Mouse (Mus musculus) limb, embryonic 13.5 days (tissue): ENCODE results near the gene Crisp3. TPM values are rescaled to one million over a fixed set of nuclear protein-coding genes. Genes with fewer than 3 reads are reported as not detected.
"Not testable (repeated sequence)": the region's sequence is repeated elsewhere in the genome, so short reads cannot be mapped to it uniquely, and the experiment has no call there.

Experiments used
- ATAC-seq: fragments of 200-750 bp; cut with Nextera tagmentation; 2 replicates; pipeline ENCODE4 v1.8.0; 2017; ENCODE audit warnings: low read depth, moderate number of reproducible peaks, moderate TSS enrichment; ENCODE audit not compliant: low FRiP score
- H3K27ac ChIP-seq: fragments of 300-500 bp; sonication (generic); 2 replicates; pipeline ENCODE4 v1.5.1; 2015; ENCODE audit warnings: inconsistent platforms, mild to moderate bottlenecking, moderate library complexity
- H3K27me3 ChIP-seq: fragments of 300-500 bp; sonication (generic); 2 replicates; pipeline ENCODE4 v1.6.1; 2015; ENCODE audit warnings: mild to moderate bottlenecking, inconsistent platforms
- H3K36me3 ChIP-seq: fragments of 300-500 bp; sonication (generic); 2 replicates; pipeline ENCODE4 v1.6.1; 2015; ENCODE audit warnings: inconsistent platforms, mild to moderate bottlenecking, moderate library complexity
- H3K4me1 ChIP-seq: fragments of 300-500 bp; sonication (generic); 2 replicates; pipeline ENCODE4 v1.6.1; 2015; ENCODE audit warnings: inconsistent platforms
- H3K4me2 ChIP-seq: fragments of 300-500 bp; sonication (generic); replicated peaks from 2 replicates; pipeline ENCODE4 v1.6.1; 2015; ENCODE audit warnings: inconsistent platforms, mild to moderate bottlenecking, moderate library complexity
- H3K4me3 ChIP-seq: fragments of 300-500 bp; sonication (generic); 2 replicates; pipeline ENCODE4 v1.5.1; 2015; ENCODE audit warnings: moderate library complexity, mild to moderate bottlenecking, inconsistent platforms
- H3K9ac ChIP-seq: fragments of 300-500 bp; sonication (generic); 2 replicates; pipeline ENCODE4 v1.6.1; 2015; ENCODE audit warnings: mild to moderate bottlenecking, inconsistent platforms
- H3K9me3 ChIP-seq: fragments of 300-500 bp; sonication (generic); 2 replicates; pipeline ENCODE4 v1.6.1; 2016; ENCODE audit warnings: inconsistent platforms
- whole genome bisulfite sequencing: fragments of 180-500 bp; shearing (Covaris S2); methylation state at CpG from one replicate; pipeline ENCODE4 v1.1.7; 2015; 5-methylcytosine and 5-hydroxymethylcytosine counted together
- polyA plus RNA-seq: library from polyadenylated mRNA; unstranded; fragments of >200 nt; fragmentation: Nextera tagmentation; extraction: Ambion mirVana; gene quantifications from 2 replicates; pipeline ENCODE4 v1.2.1, GENCODE M21; 2015

Crisp3 gene
- not detected in 2 replicates for polyA plus RNA-seq

DNA sequence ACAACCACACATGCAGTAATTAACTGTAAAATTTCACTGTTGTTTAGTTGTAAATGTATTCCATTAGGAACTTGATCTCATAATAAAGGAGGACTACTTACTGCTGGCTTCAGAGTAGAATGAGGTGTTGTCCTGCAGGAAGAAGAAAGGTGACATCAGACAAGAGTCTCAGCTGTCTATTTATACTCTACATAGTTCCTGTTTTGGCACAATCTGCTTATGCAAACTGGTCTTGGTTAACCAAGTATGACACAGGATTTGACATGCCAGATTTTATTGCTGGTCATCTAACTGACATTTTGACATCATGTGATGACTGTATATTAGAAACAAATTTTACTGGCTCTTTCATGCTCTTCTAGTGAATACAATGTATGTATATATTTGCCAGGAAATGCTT, at the start of gene Crisp3:
Crisp3 (minus strand) TSS at position 154 of the 400 bp plus-strand sequence.
- no peak within 1 kb of the TSS for H3K4me3 ChIP-seq
- H3K27ac ChIP-seq = no peak within 1 kb of the TSS
- H3K9me3 ChIP-seq = no peaks in the 10 kb centered on the region
- H3K4me1 ChIP-seq = no peaks in the 10 kb centered on the region
- H3K27me3 ChIP-seq = no peaks in the 10 kb centered on the region
- no peaks in the 10 kb centered on the region for H3K36me3 ChIP-seq
- H3K9ac ChIP-seq = no peak within 1 kb of the TSS
- no peak within 1 kb of the TSS for H3K4me2 ChIP-seq
- no peak for ATAC-seq

DNA sequence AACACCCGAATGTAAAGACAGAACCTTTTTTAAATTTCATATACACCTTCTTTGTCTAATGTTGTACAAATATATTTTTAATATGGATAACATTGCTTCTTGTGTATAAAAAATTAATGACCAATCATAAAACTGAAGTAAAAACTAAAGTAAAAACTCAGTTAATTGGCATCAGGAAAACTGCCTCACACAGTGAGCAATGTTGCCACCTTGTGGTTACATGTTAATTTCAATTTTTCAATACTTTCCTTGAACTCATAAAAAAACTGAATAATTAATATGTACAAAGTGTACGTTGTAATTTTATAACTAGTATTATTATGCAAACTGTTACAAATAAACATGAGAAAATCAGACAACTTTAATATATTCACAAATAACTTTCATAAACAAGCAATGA, 43.3 kb upstream of the Crisp3 start:
- H3K27ac ChIP-seq = no peak overlapping the region
- ATAC-seq = no peak
- no peaks in the 10 kb centered on the region for H3K27me3 ChIP-seq
- H3K4me2 ChIP-seq = no peak overlapping the region
- H3K4me3 ChIP-seq = no peak overlapping the region
- H3K9me3 ChIP-seq = no peaks in the 10 kb centered on the region
- no peaks in the 10 kb centered on the region for H3K36me3 ChIP-seq
- H3K4me1 ChIP-seq = no peaks in the 10 kb centered on the region
- no peak overlapping the region for H3K9ac ChIP-seq
- 63% methylated on average over 2 of the region's 2 CpGs for WGBS

DNA sequence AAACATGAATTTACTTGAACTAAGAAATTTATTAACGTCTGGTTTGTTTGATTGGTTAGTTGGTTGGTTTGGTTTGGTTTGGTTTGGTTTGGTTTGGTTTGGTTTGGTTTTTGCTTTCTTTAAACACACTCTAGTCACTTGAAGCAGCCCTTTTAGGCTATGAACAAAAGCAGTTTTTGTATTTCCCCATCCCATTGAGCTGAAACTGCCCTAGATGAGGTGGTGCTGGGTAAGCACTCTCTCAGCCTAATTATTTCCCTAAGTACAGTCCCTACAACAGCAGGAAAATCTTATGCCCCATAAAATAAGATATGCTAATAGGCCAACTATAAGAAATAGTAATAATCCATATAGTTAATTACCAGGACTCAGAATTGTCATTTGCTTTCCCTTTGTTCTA, 33.4 kb upstream of the Crisp3 start:
- 68% methylated on average over 1 of the region's 1 CpGs for WGBS
- Histone ChIP-seq H3K27me3 (no peaks in the 10 kb centered on the region), H3K27ac (no peak overlapping the region), H3K4me3 (no peak overlapping the region), H3K9me3 (no peaks in the 10 kb centered on the region), H3K36me3 (no peaks in the 10 kb centered on the region), H3K9ac (no peak overlapping the region), H3K4me2 (no peak overlapping the region), H3K4me1 (no peaks in the 10 kb centered on the region)
- ATAC-seq = no peak

DNA sequence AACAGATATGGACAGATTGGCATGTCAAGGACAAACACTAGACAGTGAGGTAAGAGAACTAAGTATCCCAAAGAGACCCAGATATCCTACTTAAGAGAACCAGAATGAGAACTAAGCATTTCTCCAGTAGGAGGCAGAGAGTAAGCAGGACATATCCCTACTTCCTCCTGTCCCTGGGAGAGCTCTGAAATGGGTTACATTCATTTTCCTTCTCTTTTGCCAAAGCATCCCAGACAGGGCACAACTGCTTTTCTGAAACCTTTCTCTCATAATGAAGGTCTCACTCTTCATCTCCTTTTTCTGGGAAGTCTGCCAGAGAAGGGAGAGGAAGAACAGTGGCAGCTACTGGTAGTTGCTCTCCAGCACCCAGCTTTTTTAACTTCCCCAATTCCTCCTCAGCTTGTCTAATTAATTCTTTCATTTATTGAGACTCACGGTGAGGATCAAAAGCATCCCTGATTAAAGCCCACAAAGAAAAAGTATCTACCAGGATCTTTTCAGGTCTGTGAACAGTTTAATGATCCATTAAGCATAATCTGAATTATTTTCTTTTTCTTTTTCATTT, 32.9 kb upstream of the Crisp3 start:
- H3K9ac ChIP-seq = no peak overlapping the region
- H3K27me3 ChIP-seq = no peaks in the 10 kb centered on the region
- H3K4me2 ChIP-seq = no peak overlapping the region
- no peaks in the 10 kb centered on the region for H3K36me3 ChIP-seq
- no peaks in the 10 kb centered on the region for H3K4me1 ChIP-seq
- H3K9me3 ChIP-seq = no peaks in the 10 kb centered on the region
- no peak overlapping the region for H3K27ac ChIP-seq
- no peak for ATAC-seq
- H3K4me3 ChIP-seq = no peak overlapping the region
- 75% methylated on average over 1 of the region's 1 CpGs for WGBS

DNA sequence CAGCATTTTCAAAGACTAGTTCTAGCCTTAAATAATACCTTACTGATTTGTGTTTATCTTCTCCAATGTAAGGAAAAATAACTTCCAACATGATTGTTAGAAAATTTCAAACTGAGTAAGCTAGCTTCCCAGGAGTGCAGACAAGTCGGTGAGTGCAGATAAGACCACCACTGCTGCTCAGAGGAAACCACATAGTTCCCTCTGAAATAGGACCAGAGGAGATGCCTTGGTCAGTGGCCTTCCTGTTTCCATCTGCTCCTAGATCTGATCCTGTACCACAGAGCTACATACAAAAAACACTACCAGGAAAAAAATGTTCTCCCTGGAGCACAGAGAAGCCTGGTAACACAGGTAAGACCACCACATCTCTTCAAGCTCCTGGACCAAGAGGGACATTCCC, 10.4 kb upstream of the Crisp3 start:
- 83% methylated on average over 1 of the region's 1 CpGs for WGBS

DNA sequence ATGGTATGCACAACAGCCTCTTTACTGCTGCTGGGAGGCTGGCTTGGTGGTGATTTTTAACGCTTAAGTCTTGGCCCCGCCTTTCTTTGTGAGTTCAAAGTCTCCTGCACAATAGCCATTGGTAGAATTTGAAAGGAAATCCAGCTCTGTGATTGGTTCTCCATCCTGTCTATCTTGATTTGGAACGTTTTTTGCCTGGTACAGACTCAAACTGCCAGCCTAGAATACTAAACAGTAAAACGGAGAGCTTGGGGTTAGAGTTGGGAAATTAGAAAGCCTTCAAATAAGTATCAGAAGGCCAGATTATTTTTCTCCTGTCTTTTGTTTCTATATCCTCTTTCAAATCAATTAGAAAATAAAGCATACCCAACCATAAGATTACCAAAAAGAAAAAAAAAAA, 33.5 kb downstream of the Crisp3 start, which contains the start of gene Pgk2:
Pgk2 (minus strand) TSS at position 101 of the 400 bp plus-strand sequence.
- no peak for ATAC-seq
- Histone ChIP-seq H3K9me3 (no peaks in the 10 kb centered on the region), H3K4me2 (no peak within 1 kb of the TSS), H3K9ac (no peak within 1 kb of the TSS), H3K4me1 (no peaks in the 10 kb centered on the region), H3K36me3 (no peaks in the 10 kb centered on the region), H3K27ac (no peak within 1 kb of the TSS), H3K4me3 (no peak within 1 kb of the TSS), H3K27me3 (no peaks in the 10 kb centered on the region)
- WGBS = 77% methylated on average over 4 of the region's 4 CpGs

More for the DNA sequence above, 10.4 kb upstream of the Crisp3 start:
- no peak for ATAC-seq
- no peak overlapping the region for H3K9ac ChIP-seq
- no peaks in the 10 kb centered on the region for H3K27me3 ChIP-seq
- H3K36me3 ChIP-seq = no peaks in the 10 kb centered on the region
- H3K27ac ChIP-seq = no peak overlapping the region
- no peaks in the 10 kb centered on the region for H3K4me1 ChIP-seq
- H3K4me2 ChIP-seq = no peak overlapping the region
- H3K9me3 ChIP-seq = no peaks in the 10 kb centered on the region
- H3K4me3 ChIP-seq = no peak overlapping the region

DNA sequence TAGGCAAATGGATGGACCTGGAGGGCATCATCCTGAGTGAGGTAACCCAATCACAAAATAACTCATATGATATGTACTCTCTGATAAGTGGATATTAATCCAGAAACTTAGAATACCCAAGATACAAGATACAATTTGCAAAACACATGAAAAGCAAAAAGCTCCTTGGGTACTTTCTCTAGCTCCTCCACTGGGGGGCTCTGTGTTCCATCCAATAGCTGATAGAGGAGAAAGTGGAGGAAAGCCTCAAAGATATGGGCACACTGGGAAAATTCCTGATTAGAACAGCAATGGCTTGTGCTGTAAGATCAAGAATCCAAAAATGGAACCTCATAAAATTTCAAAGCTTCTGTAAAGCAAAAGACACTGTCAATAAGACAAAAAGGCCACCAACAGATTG, 40.3 kb downstream of the Crisp3 start:
- H3K4me2 ChIP-seq, ATAC-seq, H3K9ac ChIP-seq, H3K36me3 ChIP-seq, H3K9me3 ChIP-seq, H3K4me3 ChIP-seq, H3K27ac ChIP-seq, H3K27me3 ChIP-seq, H3K4me1 ChIP-seq: not testable (repeated sequence)

DNA sequence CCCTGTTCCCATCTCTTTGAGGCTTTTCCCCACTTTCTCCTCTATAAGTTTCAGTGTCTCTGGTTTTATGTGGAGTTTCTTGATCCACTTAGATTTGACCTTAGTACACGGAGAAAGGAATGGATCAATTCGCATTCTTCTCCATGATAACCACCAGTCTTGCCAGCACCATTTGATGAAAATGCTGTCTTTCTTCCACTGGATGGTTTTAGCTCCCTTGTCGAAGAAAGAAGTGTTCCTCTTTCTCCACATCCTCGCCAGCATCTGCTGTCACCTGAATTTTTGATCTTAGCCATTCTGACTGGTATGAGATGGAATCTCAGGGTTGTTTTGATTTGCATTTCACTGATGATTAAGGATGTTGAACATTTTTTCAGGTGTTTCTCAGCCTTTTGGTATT, 51.9 kb downstream of the Crisp3 start:
- WGBS = 90% methylated on average over 4 of the region's 4 CpGs
- not testable (repeated sequence) for H3K4me3 ChIP-seq, H3K4me1 ChIP-seq, H3K9me3 ChIP-seq, ATAC-seq, H3K27me3 ChIP-seq, H3K27ac ChIP-seq, H3K36me3 ChIP-seq, H3K9ac ChIP-seq, H3K4me2 ChIP-seq

Other genes starting within 250 kb of the Crisp3 start
- not detected in 2 replicates for gene AC192777.2, start 146.8 kb downstream of the Crisp3 start, polyA plus RNA-seq
- gene Pgk2, start 33.6 kb downstream of the Crisp3 start, polyA plus RNA-seq = not detected in 2 replicates
- gene Crisp1, start 76.9 kb upstream of the Crisp3 start, polyA plus RNA-seq = not detected in 2 replicates